Mouse (Mus musculus) megakaryocyte, embryonic 14.5 days (primary cell): ENCODE data around the gene Gm7929. TPM values are rescaled to one million over a fixed set of nuclear protein-coding genes. Genes with fewer than 3 reads are reported as not detected.
"Not testable (repeated sequence)": the region's sequence is repeated elsewhere in the genome, so short reads cannot be mapped to it uniquely, and the experiment has no call there.

Experiments used
- H3K27me3 ChIP-seq: replicated peaks from 2 replicates; pipeline ENCODE3; 2012; ENCODE audit warnings: inconsistent platforms
- H3K36me3 ChIP-seq: replicated peaks from 2 replicates; pipeline ENCODE3; 2012; ENCODE audit warnings: low read length, inconsistent platforms, mixed read lengths
- H3K4me1 ChIP-seq: 2 replicates; pipeline ENCODE4 v1.6.1; 2012; ENCODE audit warnings: inconsistent platforms
- H3K4me3 ChIP-seq: replicated peaks from 2 replicates; pipeline ENCODE3; 2012; ENCODE audit warnings: moderate library complexity, mild to moderate bottlenecking, inconsistent platforms
- H3K9me3 ChIP-seq: 2 replicates; pipeline ENCODE4 v1.6.1; 2012; ENCODE audit warnings: inconsistent platforms
- polyA plus RNA-seq: library from polyadenylated mRNA; stranded (reverse); fragments of >175 nt; gene quantifications from 2 replicates; pipeline ENCODE4 v1.2.3, GENCODE M21; 2012; ENCODE audit warnings: low replicate concordance; ENCODE audit not compliant: insufficient read depth

The Gm7929 gene
- polyA plus RNA-seq = not detected in 2 replicates

DNA sequence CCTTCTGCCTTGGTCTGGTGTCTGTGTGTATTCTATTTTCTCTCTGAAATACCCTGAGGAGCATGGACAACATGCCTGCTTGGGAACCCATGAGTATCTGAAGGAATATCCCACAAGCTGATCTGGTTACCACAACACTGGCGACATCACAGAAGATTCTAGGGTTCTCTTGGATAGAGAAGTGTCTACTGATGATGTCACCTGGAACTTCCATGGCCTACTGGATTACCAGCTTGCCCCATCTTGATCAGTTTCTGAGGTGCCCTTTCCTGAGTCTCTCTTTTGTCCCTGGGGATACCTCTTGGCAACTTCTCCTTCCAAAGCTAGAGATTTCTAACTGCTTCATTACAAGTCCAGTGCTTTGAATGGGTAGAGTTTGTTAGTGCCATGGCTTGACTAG lies at the start of gene Gm7929:
TSS of gene Gm7929 (minus strand) at position 101 of the 400 bp plus-strand sequence.
- H3K36me3 ChIP-seq, H3K27me3 ChIP-seq, H3K4me1 ChIP-seq, H3K9me3 ChIP-seq, H3K4me3 ChIP-seq: not testable (repeated sequence)

DNA sequence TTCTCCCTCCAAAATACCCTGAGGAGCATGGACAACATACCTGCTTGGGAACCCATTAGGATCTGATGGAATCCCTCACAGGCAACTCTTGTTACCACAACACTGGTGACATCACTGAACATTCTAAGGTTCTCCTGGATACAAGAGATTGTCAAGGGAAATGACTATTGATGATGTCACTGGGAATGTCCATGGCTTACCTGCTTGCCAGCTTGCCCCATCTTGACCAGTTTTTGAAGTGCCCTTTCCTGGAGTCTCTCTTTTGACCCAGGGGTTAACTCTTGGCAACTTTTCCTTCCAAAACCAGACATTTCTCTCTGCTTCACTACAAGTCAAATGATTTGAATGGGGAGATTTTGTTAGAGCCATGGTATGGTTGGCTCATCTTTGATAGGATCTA lies 21.9 kb upstream of the Gm7929 start, which contains the start of gene Gm47189:
TSS of gene Gm47189 (minus strand) at position 101 of the 400 bp plus-strand sequence.
- H3K4me3 ChIP-seq, H3K9me3 ChIP-seq, H3K4me1 ChIP-seq, H3K27me3 ChIP-seq, H3K36me3 ChIP-seq: not testable (repeated sequence)

DNA sequence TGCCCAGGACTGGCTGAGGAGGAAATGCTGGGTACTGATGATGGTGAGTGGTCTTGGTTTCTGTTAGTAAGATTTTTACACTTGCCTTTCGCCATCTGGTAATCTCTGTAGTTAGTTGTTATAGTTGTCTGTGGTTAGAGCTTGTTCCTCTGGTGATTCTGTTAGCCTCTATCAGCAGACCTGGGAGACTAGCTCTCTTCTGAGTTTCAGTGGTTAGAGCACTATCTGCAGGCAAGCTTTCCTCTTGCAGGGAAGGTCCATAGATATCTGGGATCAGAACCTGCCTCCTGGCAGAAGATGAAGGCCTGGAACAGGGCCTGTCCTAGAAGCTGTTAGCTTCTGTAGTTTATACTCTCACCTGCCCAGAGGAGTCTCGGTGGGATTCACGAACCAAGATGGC lies 5.5 kb upstream of the Gm7929 start:
- not testable (repeated sequence) for H3K36me3 ChIP-seq, H3K4me1 ChIP-seq, H3K4me3 ChIP-seq, H3K27me3 ChIP-seq, H3K9me3 ChIP-seq

DNA sequence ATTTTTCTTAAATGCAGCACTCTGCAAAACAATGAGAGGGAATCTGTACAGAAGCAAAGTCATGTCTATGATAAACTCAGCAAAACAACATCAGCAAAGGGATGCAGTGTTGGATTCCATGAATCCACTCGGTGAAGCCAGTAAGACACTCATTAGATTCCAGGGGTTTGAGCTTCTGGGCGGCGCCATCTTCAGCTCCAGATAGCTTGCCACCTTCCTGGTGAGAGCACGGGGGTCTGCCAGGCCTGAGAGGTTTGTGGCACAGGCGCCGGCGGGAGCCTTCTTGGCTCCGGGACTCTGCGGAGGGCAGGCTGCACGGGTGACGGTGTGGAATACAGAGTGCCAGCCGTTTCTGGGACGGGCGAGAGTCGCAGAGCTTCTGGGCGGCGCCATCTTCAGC lies 27.0 kb downstream of the Gm7929 start:
- not testable (repeated sequence) for H3K27me3 ChIP-seq, H3K4me1 ChIP-seq, H3K36me3 ChIP-seq, H3K9me3 ChIP-seq, H3K4me3 ChIP-seq

DNA sequence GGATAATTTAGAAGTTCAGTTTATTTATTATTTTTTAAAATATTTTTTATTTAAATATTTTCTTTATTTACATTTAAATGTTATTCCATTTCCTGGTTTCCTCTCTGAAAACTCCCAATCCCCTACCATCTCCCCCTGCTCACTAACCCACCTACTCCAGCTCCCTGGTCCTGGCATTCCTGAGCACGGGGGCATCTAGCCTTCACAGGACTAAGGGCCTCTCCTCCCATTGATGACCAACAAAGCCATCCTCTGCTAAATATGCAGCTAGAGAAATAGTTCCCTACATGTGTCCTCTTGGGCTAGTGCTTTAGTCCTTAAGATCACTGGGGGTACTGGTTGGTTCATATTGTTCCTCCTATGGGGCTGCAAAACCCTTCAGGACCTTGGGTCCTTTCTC lies 33.2 kb downstream of the Gm7929 start:
- not testable (repeated sequence) for H3K36me3 ChIP-seq, H3K9me3 ChIP-seq, H3K4me1 ChIP-seq, H3K4me3 ChIP-seq, H3K27me3 ChIP-seq

DNA sequence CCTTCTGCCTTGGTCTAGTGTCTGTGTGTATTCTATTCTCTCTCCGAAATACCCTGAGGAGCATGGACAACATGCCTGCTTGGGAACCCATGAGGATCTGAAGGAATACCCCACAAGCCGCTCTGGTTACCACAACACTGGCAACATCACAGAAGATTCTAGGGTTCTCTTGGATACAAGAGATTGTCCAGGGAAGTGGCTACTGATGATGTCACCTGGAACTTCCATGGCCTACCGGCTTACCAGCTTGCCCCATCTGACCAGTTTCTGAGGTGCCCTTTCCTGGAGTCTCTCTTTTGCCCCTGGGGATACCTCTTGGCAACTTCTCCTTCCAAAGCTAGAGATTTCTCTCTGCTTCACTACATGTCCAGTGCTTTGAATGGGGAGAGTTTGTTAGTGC lies 48.6 kb downstream of the Gm7929 start, which contains the start of gene Gm8068:
TSS of gene Gm8068 (minus strand) at position 101 of the 400 bp plus-strand sequence.
- H3K27me3 ChIP-seq, H3K36me3 ChIP-seq, H3K9me3 ChIP-seq, H3K4me3 ChIP-seq, H3K4me1 ChIP-seq: not testable (repeated sequence)

Other genes with a start within 250 kb of the Gm7929 start
- gene Gm7970, start 195.0 kb downstream of the Gm7929 start, polyA plus RNA-seq = not detected in 2 replicates
- gene 1700049E17Rik2, start 177.4 kb downstream of the Gm7929 start, polyA plus RNA-seq = not detected in 2 replicates
- not detected in 2 replicates for gene Gm3072, start 126.0 kb downstream of the Gm7929 start, polyA plus RNA-seq
- gene Gm3676, start 104.1 kb downstream of the Gm7929 start, polyA plus RNA-seq = not detected in 2 replicates
- gene Gm8068, start 48.7 kb downstream of the Gm7929 start, polyA plus RNA-seq = not detected in 2 replicates
- gene Gm47189, start 21.8 kb upstream of the Gm7929 start, polyA plus RNA-seq = not detected in 2 replicates
- not detected in 2 replicates for gene Gm7980, start 156.7 kb upstream of the Gm7929 start, polyA plus RNA-seq
- gene 1700049E17Rik1, start 174.3 kb upstream of the Gm7929 start, polyA plus RNA-seq = not detected in 2 replicates
- gene 1700024B05Rik, start 193.4 kb upstream of the Gm7929 start, polyA plus RNA-seq = not detected in 2 replicates
- gene Gm6401, start 217.3 kb upstream of the Gm7929 start, polyA plus RNA-seq = not detected in 2 replicates
- gene Gm3543, start 232.7 kb upstream of the Gm7929 start, polyA plus RNA-seq = not detected in 2 replicates